Mouse (Mus musculus): ENCODE data around the gene Klhl7. TPM values are rescaled to one million over a fixed set of nuclear protein-coding genes. Genes with fewer than 3 reads are reported as not detected.

The Klhl7 gene
- polyA plus RNA-seq, 1 experiment from 2014 or later: 46.4 TPM

DNA sequence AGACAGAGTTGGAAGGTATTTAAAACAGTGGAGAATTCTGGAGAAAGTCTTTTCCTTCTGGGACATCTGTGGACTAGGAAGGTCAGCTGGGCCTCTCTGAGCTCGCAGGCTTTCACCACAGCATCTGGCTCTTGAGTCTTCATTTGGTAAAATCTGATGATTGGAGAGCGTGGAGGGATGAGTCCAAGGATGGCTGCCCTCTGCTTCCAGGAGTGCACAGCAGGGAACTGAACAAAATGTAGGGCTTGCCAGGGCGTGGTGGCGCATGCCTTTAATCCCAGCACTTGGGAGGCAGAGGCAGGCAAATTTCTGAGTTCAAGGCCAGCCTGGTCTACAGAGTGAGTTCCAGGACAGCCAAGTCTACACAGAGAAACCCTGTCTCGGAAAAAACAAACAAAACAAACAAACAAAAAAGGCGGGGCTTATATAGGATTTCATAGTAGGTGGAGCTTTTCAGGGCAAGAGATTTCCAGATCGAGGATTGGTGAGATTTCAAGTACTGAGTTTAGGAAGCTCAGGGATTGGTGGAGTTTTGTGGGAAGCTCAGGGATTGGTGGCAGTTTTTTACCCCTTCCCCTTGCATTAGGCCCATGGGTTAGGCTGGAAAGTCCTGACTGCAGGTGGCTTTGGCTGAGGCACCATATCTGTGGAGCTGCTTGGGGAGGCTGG is 6.8 kb downstream of the Klhl7 start:
- Histone ChIP-seq H3K36me3 (ENCODE audit: control insufficient read depth, insufficient read depth, low read length) (no peaks in the 10 kb centered on the region; the same call in 1 of the 2 replicates), H3K4me2 (replicated peaks; ENCODE audit: low read depth, low read length) (no peak overlapping the region), H3K4me3 (ENCODE audit: low read length) (no peak overlapping the region), H3K4me1 (ENCODE audit: control insufficient read depth, insufficient read depth, low read length) (no peaks in the 10 kb centered on the region), H3K27me3 (ENCODE audit: control insufficient read depth, insufficient read depth, low read length) (no peaks in the 10 kb centered on the region), H3K27ac (ENCODE audit: low read depth, low read length) (no peak overlapping the region), H3K9ac (ENCODE audit: low read depth, low read length) (no peak overlapping the region), H3K9me3 (ENCODE audit: control insufficient read depth, low read length) (no peaks in the 10 kb centered on the region)
- ATAC-seq (ENCODE audit: low FRiP score, low TSS enrichment): no peak
- WGBS: 96% methylated on average over 7 of the region's 7 CpGs

DNA sequence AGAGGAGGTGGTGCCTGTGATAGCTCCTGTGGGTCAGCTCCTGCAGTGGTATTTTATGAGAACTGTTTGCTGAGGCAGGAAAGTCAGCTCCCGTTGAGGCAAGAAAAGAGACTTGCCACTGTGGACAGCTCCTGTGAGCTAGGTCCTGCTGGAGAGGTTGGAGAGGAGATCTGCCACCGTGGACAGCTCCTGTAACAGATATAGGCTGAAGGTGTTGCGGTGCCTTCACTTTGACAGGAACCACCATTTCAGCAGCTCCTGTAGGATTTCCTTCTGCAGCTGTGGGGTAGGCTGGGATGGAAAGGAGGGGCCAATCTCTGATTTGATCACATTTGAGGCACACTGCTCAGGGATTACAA is 7.3 kb downstream of the Klhl7 start:
- H3K9ac ChIP-seq (ENCODE audit: low read depth, low read length): no peak overlapping the region
- no peak overlapping the region for H3K27ac ChIP-seq (ENCODE audit: low read depth, low read length)
- no peak overlapping the region for H3K4me3 ChIP-seq (ENCODE audit: low read length)
- H3K36me3 ChIP-seq (ENCODE audit: control insufficient read depth, insufficient read depth, low read length): no peaks in the 10 kb centered on the region; the same call in 1 of the 2 replicates
- H3K4me2 ChIP-seq (replicated peaks; ENCODE audit: low read depth, low read length): no peak overlapping the region
- WGBS: 75% methylated on average over 3 of the region's 3 CpGs
- H3K9me3 ChIP-seq (ENCODE audit: control insufficient read depth, low read length): no peaks in the 10 kb centered on the region
- H3K27me3 ChIP-seq (ENCODE audit: control insufficient read depth, insufficient read depth, low read length): no peaks in the 10 kb centered on the region
- H3K4me1 ChIP-seq (ENCODE audit: control insufficient read depth, insufficient read depth, low read length): no peaks in the 10 kb centered on the region
- no peak for ATAC-seq (ENCODE audit: low FRiP score, low TSS enrichment)

DNA sequence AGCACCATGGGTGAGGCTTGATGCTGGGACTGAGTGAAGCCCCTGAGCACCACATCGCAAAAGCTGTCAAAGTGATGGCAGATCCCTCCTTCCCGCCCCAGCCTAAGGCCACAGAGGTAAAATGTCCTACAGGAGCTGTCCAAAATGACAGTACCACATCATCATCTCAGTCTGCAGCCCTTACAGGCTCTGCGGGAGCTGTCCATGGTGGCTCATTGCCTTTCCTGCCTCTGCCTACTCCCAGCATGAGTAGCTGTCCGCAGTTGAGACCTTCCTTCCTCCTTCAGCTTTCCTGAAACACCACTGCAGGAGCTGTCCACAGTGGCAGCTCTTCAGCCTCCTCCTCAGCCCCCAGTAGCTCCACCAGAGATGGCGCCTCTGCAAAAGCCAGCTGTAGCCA is 9.7 kb downstream of the Klhl7 start:
- H3K9me3 ChIP-seq (ENCODE audit: control insufficient read depth, low read length): no peaks in the 10 kb centered on the region
- no peak overlapping the region for H3K4me2 ChIP-seq (replicated peaks; ENCODE audit: low read depth, low read length)
- no peaks in the 10 kb centered on the region for H3K4me1 ChIP-seq (ENCODE audit: control insufficient read depth, insufficient read depth, low read length)
- no peak overlapping the region for H3K4me3 ChIP-seq (ENCODE audit: low read length)
- no peak; the same call in 1 of the 2 replicates for ATAC-seq (ENCODE audit: low FRiP score, low TSS enrichment)
- WGBS: 82% methylated on average over 5 of the region's 5 CpGs
- H3K27me3 ChIP-seq (ENCODE audit: control insufficient read depth, insufficient read depth, low read length): no peaks in the 10 kb centered on the region
- no peaks in the 10 kb centered on the region; the same call in 1 of the 2 replicates for H3K36me3 ChIP-seq (ENCODE audit: control insufficient read depth, insufficient read depth, low read length)
- H3K27ac ChIP-seq (ENCODE audit: low read depth, low read length): no peak overlapping the region
- no peak overlapping the region for H3K9ac ChIP-seq (ENCODE audit: low read depth, low read length)

DNA sequence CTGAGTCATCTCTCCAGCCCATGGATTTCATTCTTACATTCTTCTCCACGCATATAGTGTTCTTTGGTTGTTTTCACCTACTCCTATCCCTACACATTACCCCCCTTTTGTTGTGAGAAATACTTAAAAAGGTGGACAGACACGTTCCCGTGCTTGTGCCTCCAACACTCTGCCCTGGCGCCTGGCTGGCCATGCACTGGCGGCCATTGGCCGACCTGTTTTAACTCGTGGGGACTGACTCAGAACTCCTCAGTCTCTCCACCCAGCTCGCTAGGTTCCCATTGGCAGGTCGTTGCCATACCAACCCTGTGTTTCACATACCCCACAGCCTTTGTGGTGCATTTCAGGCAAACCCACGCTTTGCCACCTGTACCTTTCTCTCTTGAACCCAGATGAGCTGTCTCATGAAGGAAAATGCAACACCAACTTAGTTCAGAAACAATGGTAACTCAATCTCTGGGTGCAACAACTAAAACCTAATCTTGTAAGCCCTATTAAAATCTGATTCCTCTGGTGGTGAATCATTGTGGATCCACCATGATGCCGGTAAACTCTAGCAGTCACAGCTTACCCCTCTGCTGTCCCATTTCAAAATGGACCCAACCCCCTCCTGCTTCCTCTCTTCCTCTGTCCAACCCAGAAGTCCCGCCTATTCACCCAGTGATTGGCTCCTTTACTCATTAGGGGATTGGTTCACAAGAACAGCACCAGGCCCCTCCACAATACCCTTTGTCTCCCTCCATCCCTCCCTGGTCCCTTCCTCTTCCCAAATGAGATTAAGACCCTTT is 11.9 kb downstream of the Klhl7 start:
- 88% methylated on average over 12 of the region's 12 CpGs for WGBS
- Histone ChIP-seq H3K36me3 (ENCODE audit: control insufficient read depth, insufficient read depth, low read length) (no peaks in the 10 kb centered on the region; the same call in 1 of the 2 replicates), H3K4me1 (ENCODE audit: control insufficient read depth, insufficient read depth, low read length) (no peaks in the 10 kb centered on the region), H3K4me3 (ENCODE audit: low read length) (no peak overlapping the region), H3K27me3 (ENCODE audit: control insufficient read depth, insufficient read depth, low read length) (no peaks in the 10 kb centered on the region), H3K9ac (ENCODE audit: low read depth, low read length) (no peak overlapping the region), H3K27ac (ENCODE audit: low read depth, low read length) (no peak overlapping the region), H3K9me3 (ENCODE audit: control insufficient read depth, low read length) (no peaks in the 10 kb centered on the region), H3K4me2 (replicated peaks; ENCODE audit: low read depth, low read length) (no peak overlapping the region)
- no peak for ATAC-seq (ENCODE audit: low FRiP score, low TSS enrichment)

DNA sequence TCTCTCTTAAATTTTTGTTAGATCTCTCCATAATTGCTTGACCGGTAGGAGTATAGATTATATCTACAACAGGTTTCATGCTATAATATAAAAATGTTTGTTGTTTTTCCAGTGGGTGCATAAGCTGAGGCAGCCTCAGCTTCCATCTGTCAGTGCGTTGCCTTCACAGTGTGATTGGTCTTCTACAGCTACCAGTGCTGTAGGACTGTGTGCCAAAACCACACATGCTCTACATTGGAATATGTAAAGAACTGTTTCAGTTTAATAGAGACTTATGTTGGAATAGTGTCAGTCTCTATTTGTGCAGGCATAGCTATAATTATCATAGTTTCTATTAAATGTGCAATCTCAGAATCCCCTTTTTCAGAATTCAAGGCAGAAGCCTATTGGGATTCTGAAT is 21.8 kb downstream of the Klhl7 start:
- Histone ChIP-seq H3K4me1 (ENCODE audit: control insufficient read depth, insufficient read depth, low read length) (no peaks in the 10 kb centered on the region), H3K9ac (ENCODE audit: low read depth, low read length) (no peak overlapping the region), H3K36me3 (ENCODE audit: control insufficient read depth, insufficient read depth, low read length) (no peaks in the 10 kb centered on the region), H3K27ac (ENCODE audit: low read depth, low read length) (no peak overlapping the region), H3K9me3 (ENCODE audit: control insufficient read depth, low read length) (no peaks in the 10 kb centered on the region), H3K27me3 (ENCODE audit: control insufficient read depth, insufficient read depth, low read length) (no peaks in the 10 kb centered on the region), H3K4me3 (ENCODE audit: low read length) (no peak overlapping the region), H3K4me2 (replicated peaks; ENCODE audit: low read depth, low read length) (no peak overlapping the region)
- 98% methylated on average over 2 of the region's 2 CpGs for WGBS
- ATAC-seq (ENCODE audit: low FRiP score, low TSS enrichment): no peak

DNA sequence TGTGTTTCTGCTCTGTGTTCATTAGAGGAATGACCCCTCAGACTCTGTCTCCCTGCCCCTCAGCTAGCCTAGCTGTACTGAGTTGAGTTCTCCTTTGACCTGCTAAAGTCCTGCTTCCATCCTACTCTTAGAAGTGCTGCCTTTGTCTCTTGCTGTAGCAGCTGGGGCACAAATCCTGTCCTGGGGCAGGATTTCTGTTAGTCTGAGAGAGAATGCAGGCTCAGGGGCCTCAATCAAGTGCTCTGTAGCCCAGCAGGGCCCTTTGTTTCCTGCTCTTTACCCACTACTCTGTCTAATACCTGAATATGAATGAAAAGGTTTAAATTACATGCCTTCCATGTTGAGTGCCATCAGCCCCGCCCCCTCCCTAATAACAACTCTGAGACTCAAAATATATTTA is 23.8 kb downstream of the Klhl7 start:
- Histone ChIP-seq H3K9ac (ENCODE audit: low read depth, low read length) (no peak overlapping the region), H3K27ac (ENCODE audit: low read depth, low read length) (no peak overlapping the region), H3K4me1 (ENCODE audit: control insufficient read depth, insufficient read depth, low read length) (no peaks in the 10 kb centered on the region), H3K4me2 (replicated peaks; ENCODE audit: low read depth, low read length) (no peak overlapping the region), H3K9me3 (ENCODE audit: control insufficient read depth, low read length) (no peaks in the 10 kb centered on the region), H3K4me3 (ENCODE audit: low read length) (no peak overlapping the region), H3K36me3 (ENCODE audit: control insufficient read depth, insufficient read depth, low read length) (no peaks in the 10 kb centered on the region), H3K27me3 (ENCODE audit: control insufficient read depth, insufficient read depth, low read length) (no peaks in the 10 kb centered on the region)
- WGBS: 74% methylated on average over 1 of the region's 1 CpGs
- ATAC-seq (ENCODE audit: low FRiP score, low TSS enrichment): no peak

DNA sequence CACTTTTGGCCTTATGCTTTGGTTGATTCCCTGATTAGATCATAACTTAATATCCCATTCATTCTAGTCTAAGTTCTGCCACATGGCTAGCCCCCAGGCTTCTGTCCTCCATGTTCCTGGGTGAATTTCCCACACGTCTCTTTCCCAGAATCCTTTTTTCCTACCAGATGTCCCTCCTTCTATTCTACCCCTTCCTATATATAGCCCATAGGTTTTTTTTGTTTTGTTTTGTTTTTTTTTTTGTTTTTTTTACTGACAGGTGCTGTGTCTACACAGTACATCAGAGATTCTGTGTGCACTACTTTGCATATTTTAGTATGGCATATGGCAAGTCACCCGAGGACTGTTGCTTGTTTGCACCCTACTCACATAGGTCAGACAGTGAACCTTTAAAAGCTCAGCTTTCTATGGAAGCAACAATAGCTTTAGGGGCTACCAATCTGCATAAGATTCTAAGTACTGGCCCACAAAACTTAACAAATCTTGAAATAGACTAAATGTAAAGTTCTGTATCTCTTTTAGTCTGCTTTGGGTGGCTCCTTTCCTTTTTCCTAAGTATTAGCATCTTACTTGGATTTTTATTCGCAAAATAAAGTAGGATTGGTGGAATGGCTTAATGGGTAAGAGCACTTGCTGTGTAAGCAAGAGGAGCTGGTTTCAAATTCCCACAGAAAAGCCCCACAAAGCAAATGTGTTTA is 24.3 kb downstream of the Klhl7 start:
- no peaks in the 10 kb centered on the region for H3K9me3 ChIP-seq (ENCODE audit: control insufficient read depth, low read length)
- H3K27me3 ChIP-seq (ENCODE audit: control insufficient read depth, insufficient read depth, low read length): no peaks in the 10 kb centered on the region
- H3K4me3 ChIP-seq (ENCODE audit: low read length): no peak overlapping the region
- no peaks in the 10 kb centered on the region for H3K36me3 ChIP-seq (ENCODE audit: control insufficient read depth, insufficient read depth, low read length)
- H3K27ac ChIP-seq (ENCODE audit: low read depth, low read length): no peak overlapping the region
- no peaks in the 10 kb centered on the region for H3K4me1 ChIP-seq (ENCODE audit: control insufficient read depth, insufficient read depth, low read length)
- ATAC-seq (ENCODE audit: low FRiP score, low TSS enrichment): no peak
- WGBS: 78% methylated on average over 3 of the region's 3 CpGs
- H3K9ac ChIP-seq (ENCODE audit: low read depth, low read length): no peak overlapping the region
- H3K4me2 ChIP-seq (replicated peaks; ENCODE audit: low read depth, low read length): no peak overlapping the region

DNA sequence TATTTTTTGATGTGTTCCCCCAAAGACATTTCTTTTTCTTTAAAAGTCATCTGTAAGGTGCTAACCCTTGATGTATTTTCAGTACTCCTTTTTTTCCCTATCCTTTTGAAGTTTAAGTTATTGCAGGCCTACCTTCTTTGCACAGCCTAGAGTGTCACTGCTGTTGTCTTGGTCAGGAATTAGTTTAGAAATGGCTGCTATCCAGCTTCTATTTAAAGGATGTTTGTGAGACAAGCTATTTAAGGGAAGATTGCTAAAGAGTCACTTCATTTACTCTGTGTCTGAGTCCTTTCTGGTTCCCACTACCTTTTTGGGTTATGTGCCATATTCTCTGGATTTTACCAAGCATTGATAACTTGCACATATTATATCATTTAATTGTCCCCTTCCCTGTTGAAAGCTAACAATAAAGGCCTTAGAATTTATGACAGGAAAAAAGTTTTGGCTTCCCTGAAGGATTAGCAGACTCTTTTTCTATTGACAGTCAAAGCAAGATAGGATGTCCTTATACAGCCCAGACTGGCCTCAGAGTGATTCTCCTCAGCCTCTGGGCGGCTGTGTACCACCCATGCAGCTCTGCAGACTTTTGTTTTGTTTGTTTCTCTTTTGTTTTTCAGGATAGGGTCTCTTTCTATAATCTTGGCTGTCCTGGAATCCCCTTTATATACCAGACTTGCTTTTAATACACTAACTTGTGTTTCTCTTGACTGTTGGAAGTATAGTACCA is 25.7 kb downstream of the Klhl7 start:
- Histone ChIP-seq H3K36me3 (ENCODE audit: control insufficient read depth, insufficient read depth, low read length) (no peaks in the 10 kb centered on the region), H3K9ac (ENCODE audit: low read depth, low read length) (no peak overlapping the region), H3K4me3 (ENCODE audit: low read length) (no peak overlapping the region), H3K4me2 (replicated peaks; ENCODE audit: low read depth, low read length) (no peak overlapping the region), H3K27me3 (ENCODE audit: control insufficient read depth, insufficient read depth, low read length) (no peaks in the 10 kb centered on the region), H3K4me1 (ENCODE audit: control insufficient read depth, insufficient read depth, low read length) (no peaks in the 10 kb centered on the region), H3K27ac (ENCODE audit: low read depth, low read length) (no peak overlapping the region), H3K9me3 (ENCODE audit: control insufficient read depth, low read length) (no peaks in the 10 kb centered on the region)
- WGBS: 71% methylated on average over 1 of the region's 1 CpGs
- no peak for ATAC-seq (ENCODE audit: low FRiP score, low TSS enrichment)

Measured in kidney, embryonic 14.5 days (tissue).